Mouse (Mus musculus) neural tube, embryonic 14.5 days (tissue): ENCODE measurements around the gene Nol3. TPM values are rescaled to one million over a fixed set of nuclear protein-coding genes. Genes with fewer than 3 reads are reported as not detected.
A peak's percentile ranks its signal among the peaks of the same experiment; 100 is the strongest.

Source experiments
- ATAC-seq: fragments of 200-750 bp; cut with Nextera tagmentation; 2 replicates; pipeline ENCODE4 v1.8.0; 2017; ENCODE audit warnings: low read depth, mild to moderate bottlenecking, moderate TSS enrichment, moderate library complexity
- H3K27ac ChIP-seq: fragments of 300-500 bp; sonication (generic); 2 replicates; pipeline ENCODE4 v1.5.1; 2014; ENCODE audit warnings: low read depth, mild to moderate bottlenecking, control low read depth, low read length, moderate library complexity, mixed read lengths
- H3K27me3 ChIP-seq: fragments of 300-500 bp; sonication (generic); 2 replicates; pipeline ENCODE4 v1.6.1; 2014; ENCODE audit warnings: low read length; ENCODE audit not compliant: control insufficient read depth, insufficient read depth
- H3K36me3 ChIP-seq: fragments of 300-500 bp; sonication (generic); 2 replicates; pipeline ENCODE4 v1.6.1; 2014; ENCODE audit warnings: low read length, mixed read lengths; ENCODE audit not compliant: control insufficient read depth, insufficient read depth
- H3K4me1 ChIP-seq: fragments of 300-500 bp; sonication (generic); 2 replicates; pipeline ENCODE4 v1.6.1; 2014; ENCODE audit warnings: low read length; ENCODE audit not compliant: control insufficient read depth, insufficient read depth
- H3K4me2 ChIP-seq: fragments of 300-500 bp; sonication (generic); 2 replicates; pipeline ENCODE4 v1.6.1; 2014; ENCODE audit warnings: mild to moderate bottlenecking, low read depth, low read length, control low read depth
- H3K4me3 ChIP-seq: fragments of 300-500 bp; sonication (generic); 2 replicates; pipeline ENCODE4 v1.5.1; 2014; ENCODE audit warnings: low read depth, low read length, control low read depth, mixed read lengths
- H3K9ac ChIP-seq: fragments of 300-500 bp; sonication (generic); replicated peaks from 2 replicates; pipeline ENCODE4 v1.6.1; 2014; ENCODE audit warnings: low read depth, mild to moderate bottlenecking, control low read depth, low read length, mixed read lengths
- H3K9me3 ChIP-seq: fragments of 300-500 bp; sonication (generic); 2 replicates; pipeline ENCODE4 v1.6.1; 2016; ENCODE audit warnings: low read length; ENCODE audit not compliant: control insufficient read depth
- WGBS: fragments of 180-500 bp; shearing (Covaris S2); extraction: QIAGEN DNeasy Blood & Tissue Kit; methylation state at CpG from one replicate; pipeline ENCODE4 v1.1.7; 2014; 5-methylcytosine and 5-hydroxymethylcytosine counted together
- polyA plus RNA-seq: library from polyadenylated mRNA; unstranded; fragments of >200 nt; fragmentation: Nextera tagmentation; extraction: Ambion mirVana; gene quantifications from 2 replicates; pipeline ENCODE4 v1.2.1, GENCODE M21; 2014

Nol3 gene
- polyA plus RNA-seq, 1 experiment from 2014 or later: 5.5 TPM

DNA sequence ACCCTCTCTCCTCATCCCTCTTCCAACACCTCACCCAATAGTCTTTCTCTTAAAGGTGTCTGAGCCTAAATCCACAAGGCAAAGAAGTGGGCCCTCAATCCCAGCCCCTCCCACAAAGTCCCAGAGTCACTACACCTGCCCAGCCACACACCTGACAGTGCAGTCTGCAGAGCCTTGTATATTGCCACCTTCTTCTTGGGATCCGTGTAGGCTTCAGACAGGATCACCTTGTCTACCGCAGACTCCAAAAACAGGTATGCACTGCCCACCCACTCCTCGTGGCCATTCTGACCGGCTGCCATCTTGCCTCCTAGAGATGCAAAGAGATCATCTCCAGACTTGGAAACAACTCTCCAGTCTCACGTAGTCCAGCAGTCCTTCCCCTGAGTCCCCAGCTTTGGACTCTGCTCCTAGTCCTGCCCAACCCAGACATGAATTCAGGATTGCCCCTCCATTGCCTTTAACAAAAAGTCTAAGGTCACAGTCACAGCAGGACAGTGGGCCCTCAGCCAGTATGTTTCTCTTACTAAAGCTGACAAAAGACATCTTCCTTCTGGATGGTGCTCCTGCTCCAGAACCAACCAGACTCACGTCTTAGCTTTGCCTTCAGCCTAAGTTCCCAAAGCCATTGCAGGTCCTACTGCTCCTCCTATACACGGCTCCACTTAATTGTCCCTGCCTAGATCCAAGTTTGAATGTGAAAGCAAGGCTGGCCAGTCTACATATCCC is 15.4 kb upstream of the Nol3 start:
- Histone ChIP-seq H3K27me3 (peaks cover 57% of the 10 kb centered on the region), H3K36me3 (no peaks in the 10 kb centered on the region), H3K4me3 (no peak overlapping the region), H3K27ac (no peak overlapping the region), H3K4me2 (no peak overlapping the region), H3K4me1 (peaks cover 3% of the 10 kb centered on the region; the same call in 1 of the 2 replicates), H3K9me3 (no peaks in the 10 kb centered on the region), H3K9ac (no peak overlapping the region)
- 61% methylated on average over 7 of the region's 7 CpGs for WGBS
- ATAC-seq: no peak

DNA sequence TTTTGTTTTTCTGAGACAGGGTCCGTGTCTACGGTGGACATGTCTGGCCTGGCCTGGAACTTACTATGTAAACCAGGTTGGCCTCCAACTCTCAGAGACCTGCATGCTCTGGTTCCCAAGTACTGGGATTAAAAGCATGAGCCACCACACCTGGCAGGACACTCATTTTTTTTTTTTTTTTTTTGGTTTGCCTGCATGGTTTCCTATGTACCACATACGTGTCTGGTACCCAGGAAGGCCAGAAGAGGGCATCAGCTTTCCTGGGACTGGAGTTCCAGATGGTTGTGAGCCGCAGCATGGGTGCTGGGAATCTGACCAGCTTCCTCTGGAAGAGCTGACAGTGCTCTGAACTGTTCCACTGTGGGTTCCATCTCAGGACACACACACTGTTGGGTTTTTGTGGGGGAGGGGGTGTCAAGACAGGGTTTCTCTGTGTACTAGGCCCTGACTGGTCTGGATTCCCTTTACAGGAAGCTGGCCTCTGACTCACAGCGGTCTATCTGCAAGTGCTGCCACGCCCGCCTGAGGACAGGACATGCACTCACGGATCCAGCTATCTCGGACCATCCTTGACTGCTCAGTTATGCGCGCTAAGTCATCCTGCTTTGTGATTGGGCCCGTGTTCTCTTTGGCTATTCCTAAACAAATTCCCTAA is 14.5 kb upstream of the Nol3 start:
- peaks cover 59% of the 10 kb centered on the region for H3K27me3 ChIP-seq
- no peaks in the 10 kb centered on the region for H3K9me3 ChIP-seq
- no peak overlapping the region for H3K9ac ChIP-seq
- H3K27ac ChIP-seq: no peak overlapping the region
- no peak overlapping the region for H3K4me2 ChIP-seq
- no peak for ATAC-seq
- H3K4me1 ChIP-seq: peaks cover 3% of the 10 kb centered on the region; the same call in 1 of the 2 replicates
- no peak overlapping the region for H3K4me3 ChIP-seq
- H3K36me3 ChIP-seq: no peaks in the 10 kb centered on the region
- WGBS: 87% methylated on average over 12 of the region's 12 CpGs

DNA sequence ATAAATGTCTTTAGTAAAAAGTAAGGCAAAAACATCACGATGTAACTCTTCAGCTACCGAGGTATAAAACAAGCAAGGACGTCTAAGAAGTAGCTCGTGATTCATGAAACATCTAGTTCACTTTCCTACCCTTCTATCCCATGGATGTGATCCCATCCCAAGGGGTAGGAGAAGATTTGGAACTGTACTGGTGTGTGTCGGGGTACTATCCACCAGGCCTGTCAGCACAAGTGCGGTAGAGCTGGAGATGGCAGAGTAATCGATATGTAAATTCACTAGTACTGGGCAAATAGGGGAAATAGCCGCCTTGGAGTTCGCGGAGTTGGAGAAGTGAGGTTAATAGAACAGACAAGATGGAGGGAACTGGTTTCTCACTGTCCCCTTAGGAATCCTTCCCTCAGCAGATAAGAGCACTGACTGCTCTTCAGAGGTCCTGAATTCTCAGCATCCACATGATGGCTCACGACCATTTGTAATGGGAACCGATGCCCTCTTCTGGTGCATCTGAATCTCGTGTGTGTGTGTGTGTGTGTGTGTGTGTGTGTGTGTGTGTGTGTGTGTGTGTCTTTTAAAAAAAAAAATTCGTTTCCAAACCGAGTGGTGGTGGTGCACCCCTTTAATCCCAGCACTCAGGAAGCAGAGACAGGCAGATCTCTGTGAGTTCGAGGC is 12.6 kb upstream of the Nol3 start:
- H3K36me3 ChIP-seq: no peaks in the 10 kb centered on the region
- H3K4me2 ChIP-seq: no peak overlapping the region
- H3K9ac ChIP-seq: no peak overlapping the region
- ATAC-seq: no peak
- no peak overlapping the region for H3K27ac ChIP-seq
- no peaks in the 10 kb centered on the region for H3K9me3 ChIP-seq
- H3K4me1 ChIP-seq: peaks cover 3% of the 10 kb centered on the region; the same call in 1 of the 2 replicates
- 41% methylated on average over 16 of the region's 16 CpGs for WGBS
- H3K27me3 ChIP-seq: peaks cover 65% of the 10 kb centered on the region
- H3K4me3 ChIP-seq: no peak overlapping the region

DNA sequence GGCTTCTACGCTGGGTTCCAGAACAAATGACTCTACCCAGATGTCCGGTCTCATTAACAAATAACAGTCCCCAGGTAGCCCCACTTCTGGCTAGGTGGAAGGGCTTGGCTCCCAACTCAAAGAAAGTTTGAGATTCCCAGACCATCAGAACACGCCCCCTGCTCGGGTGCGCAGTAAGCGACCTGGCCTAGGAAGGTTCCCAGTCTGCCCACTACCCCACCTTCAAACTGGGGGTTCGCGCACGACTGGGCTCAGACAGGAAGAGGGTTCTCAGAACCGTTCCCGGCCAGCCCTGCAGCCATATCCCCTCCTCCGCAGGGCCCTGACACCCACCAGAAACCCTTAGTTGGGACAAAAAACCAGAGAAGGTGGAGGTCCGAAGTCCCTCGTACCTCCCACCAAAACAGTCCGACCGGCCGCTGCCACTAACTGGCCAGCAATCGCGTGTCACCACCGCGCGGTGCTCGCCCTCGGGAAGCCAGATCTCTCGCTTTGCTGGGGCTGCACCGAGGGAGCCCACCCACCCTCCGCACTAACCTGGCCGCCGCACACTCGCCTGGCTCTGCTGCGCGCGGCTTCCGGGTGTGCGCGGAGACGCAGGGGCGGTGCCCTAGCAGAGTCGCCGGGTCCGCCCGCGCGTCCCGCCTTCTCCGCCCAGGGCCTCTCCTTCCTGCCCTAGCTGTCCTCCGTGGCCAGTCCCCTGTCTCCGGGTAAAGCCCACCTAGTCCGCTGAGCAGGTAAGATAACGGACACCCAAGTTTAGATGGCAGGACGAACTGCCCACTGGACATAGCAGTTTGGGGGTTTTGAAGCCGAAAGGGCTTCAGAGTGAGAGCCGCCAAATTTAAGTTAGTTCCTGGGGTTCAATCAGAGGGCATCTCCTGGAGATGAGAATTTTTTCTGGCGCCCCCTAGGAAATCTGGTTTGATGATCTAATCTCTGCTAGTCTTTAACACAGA is 11.6 kb upstream of the Nol3 start, which contains the start of the genes Tradd and Fbxl8:
Tradd (minus strand) TSS at position 586 of the 959 bp plus-strand sequence.
Fbxl8 (plus strand) TSS at position 625 of the 959 bp plus-strand sequence.
- peak within 1 kb of the TSS; percentile 62 for H3K4me3 ChIP-seq
- 1% methylated on average over 54 of the region's 54 CpGs for WGBS
- H3K9me3 ChIP-seq: no peaks in the 10 kb centered on the region
- H3K4me2 ChIP-seq: peak within 1 kb of the TSS; percentile 80
- peak within 1 kb of the TSS; percentile 54 for H3K9ac ChIP-seq
- peak; percentile 13; the same call in 1 of the 2 replicates for ATAC-seq
- H3K4me1 ChIP-seq: peaks cover 9% of the 10 kb centered on the region; the same call in 1 of the 2 replicates
- H3K27ac ChIP-seq: no peak within 1 kb of the TSS
- no peaks in the 10 kb centered on the region for H3K36me3 ChIP-seq
- H3K27me3 ChIP-seq: peaks cover 58% of the 10 kb centered on the region

DNA sequence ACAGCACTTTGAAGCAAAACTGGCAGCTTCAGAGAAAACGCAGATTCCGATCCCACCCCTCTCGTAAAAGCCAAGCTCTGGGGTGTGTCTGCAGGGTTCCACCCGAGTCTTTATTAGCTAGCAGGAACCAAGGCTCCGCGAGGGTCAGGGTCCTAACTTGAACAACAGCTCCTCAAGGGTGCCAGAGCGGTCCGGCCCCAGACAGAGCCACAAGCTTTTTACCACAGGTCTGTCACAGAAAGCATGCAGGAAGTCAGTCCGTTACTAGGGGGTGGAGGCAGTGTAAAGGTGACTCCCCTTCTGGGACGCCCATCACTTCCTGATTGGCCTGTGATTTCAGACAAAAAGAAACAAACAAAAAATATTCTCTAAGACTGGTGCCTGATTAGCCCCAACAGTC is 10.8 kb upstream of the Nol3 start:
- Histone ChIP-seq H3K27ac (no peak overlapping the region), H3K9ac (no peak overlapping the region), H3K4me1 (peaks cover 11% of the 10 kb centered on the region), H3K4me3 (peak overlapping the region; percentile 62; the same call in 1 of the 2 replicates), H3K36me3 (no peaks in the 10 kb centered on the region), H3K9me3 (no peaks in the 10 kb centered on the region), H3K27me3 (peaks cover 58% of the 10 kb centered on the region), H3K4me2 (peak overlapping the region; percentile 80; the same call in 1 of the 2 replicates)
- 6% methylated on average over 10 of the region's 10 CpGs for WGBS
- no peak for ATAC-seq

DNA sequence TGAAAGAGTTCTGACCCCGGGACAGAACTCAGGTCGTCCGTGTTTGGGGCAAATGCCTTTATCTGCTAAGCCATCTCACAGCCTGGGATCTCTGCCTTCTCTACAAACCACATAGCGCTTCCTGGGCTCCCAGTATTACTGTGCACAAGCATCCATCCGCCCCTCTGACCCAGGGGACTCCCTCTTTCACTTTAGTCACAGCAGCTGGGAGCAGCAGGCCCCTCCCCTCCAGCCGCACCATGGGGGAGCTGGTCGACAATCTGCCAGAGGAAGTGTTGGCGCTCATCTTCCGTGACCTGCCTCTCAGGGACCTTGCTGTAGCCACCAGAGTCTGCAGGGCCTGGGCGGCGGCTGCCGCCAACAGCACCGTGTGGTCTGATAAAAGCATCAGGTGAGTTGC is 9.2 kb upstream of the Nol3 start:
- H3K27me3 ChIP-seq: peaks cover 59% of the 10 kb centered on the region

DNA sequence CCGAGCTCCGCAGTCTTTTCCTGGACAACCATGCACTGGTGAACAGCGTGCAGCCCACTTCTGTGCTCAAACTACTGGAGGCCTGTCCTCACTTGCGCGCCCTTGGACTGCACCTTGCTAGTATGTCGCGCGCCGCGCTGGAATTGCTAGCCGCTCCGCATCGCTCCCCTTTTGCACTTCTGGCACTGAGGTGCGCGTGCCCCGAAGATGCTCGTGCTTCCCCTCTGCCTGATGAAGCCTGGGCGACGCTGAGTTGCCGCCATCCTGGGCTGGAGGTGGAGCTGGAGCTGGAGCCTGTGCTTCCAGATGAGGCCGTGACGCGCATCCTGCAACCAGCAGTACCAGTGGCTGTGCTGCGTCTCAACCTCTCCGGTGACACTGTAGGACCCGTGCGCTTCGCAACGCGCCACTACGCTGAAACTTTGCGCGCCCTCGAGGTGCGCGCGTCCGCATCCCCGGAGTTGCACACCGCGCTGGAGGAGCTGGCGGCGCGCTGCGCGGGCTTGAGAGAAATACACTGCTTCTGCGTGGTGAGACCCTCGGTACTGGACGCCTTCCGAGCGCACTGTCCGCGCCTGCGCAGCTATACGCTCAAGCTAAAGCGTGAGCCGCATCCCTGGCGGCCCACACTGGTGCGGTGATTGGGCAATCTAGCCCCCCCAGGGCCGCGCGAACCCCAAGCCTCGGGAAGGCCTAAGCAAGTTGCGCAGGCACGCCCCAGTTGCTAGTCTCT is 7.4 kb upstream of the Nol3 start:
- Histone ChIP-seq H3K9me3 (no peaks in the 10 kb centered on the region), H3K4me1 (peaks cover 11% of the 10 kb centered on the region), H3K4me3 (peak overlapping the region; percentile 39), H3K36me3 (no peaks in the 10 kb centered on the region), H3K27ac (0 out of 2 replicates have a peak overlapping the region, but pooled peaks have one; percentile 22), H3K9ac (peak overlapping the region; percentile 43), H3K4me2 (peak overlapping the region; percentile 79), H3K27me3 (peaks cover 63% of the 10 kb centered on the region)
- peak; percentile 87 for ATAC-seq
- under 1% methylated on average over 65 of the region's 65 CpGs for WGBS

More for the DNA sequence above, 9.2 kb upstream of the Nol3 start:
- no peak overlapping the region for H3K4me3 ChIP-seq
- no peak overlapping the region for H3K9ac ChIP-seq
- no peaks in the 10 kb centered on the region for H3K9me3 ChIP-seq
- no peak for ATAC-seq
- no peak overlapping the region for H3K27ac ChIP-seq
- no peak overlapping the region for H3K4me2 ChIP-seq
- peaks cover 11% of the 10 kb centered on the region for H3K4me1 ChIP-seq
- H3K36me3 ChIP-seq: no peaks in the 10 kb centered on the region
- 11% methylated on average over 13 of the region's 13 CpGs for WGBS

DNA sequence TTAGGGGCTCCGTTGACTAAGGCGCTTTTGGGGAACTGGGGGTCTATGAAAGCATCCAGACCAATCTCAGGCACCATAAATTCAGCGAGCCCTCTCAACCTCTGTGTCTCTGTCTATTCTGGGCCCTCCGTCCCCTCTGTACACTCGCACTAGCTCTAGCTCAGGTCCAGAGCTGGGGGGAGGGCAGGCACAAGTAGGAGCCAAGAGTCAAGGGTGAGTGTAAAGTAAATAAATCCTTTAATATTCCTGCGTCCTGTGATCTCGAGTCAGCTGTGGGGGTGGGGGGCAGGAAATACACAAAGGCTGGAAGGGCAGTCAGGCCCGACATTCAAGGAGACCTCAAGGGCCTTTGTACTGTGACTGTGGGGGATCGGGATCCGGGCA is 6.9 kb upstream of the Nol3 start:
- H3K9me3 ChIP-seq: no peaks in the 10 kb centered on the region
- H3K4me3 ChIP-seq: peak overlapping the region; percentile 39
- peaks cover 11% of the 10 kb centered on the region for H3K4me1 ChIP-seq
- no peak overlapping the region for H3K27ac ChIP-seq
- H3K4me2 ChIP-seq: peak overlapping the region; percentile 79
- WGBS: under 1% methylated on average over 10 of the region's 10 CpGs
- peak overlapping the region; percentile 43 for H3K9ac ChIP-seq
- H3K36me3 ChIP-seq: no peaks in the 10 kb centered on the region
- ATAC-seq: peak; percentile 22; the same call in 1 of the 2 replicates
- peaks cover 65% of the 10 kb centered on the region for H3K27me3 ChIP-seq
